Mouse (Mus musculus) Patski (cell line): ENCODE measurements around the gene Bcl2l13. TPM values are rescaled to one million over a fixed set of nuclear protein-coding genes. Genes with fewer than 3 reads are reported as not detected.
"Not testable (repeated sequence)": the region's sequence is repeated elsewhere in the genome, so short reads cannot be mapped to it uniquely, and the experiment has no call there.

Source experiments
- ATAC-seq: fragments of 100-300 bp; one replicate; pipeline ENCODE4 v1.8.0; 2021
- CTCF ChIA-PET: fragments of 350-600 bp; sonication (Branson Sonifier 250); formaldehyde crosslinking; loops from one replicate; lab custom pipeline; 2022; ENCODE audit warnings: inconsistent platforms; lab: Charles Lee
- POLR2A ChIA-PET: fragments of 350-600 bp; sonication (Branson Sonifier 250); formaldehyde crosslinking; loops from one replicate; lab custom pipeline; 2022; ENCODE audit warnings: antibody characterized with exemption, inconsistent platforms; lab: Charles Lee
- DNase-seq: peaks from one replicate; pipeline ENCODE4 v3.0.0-alpha.2; 2011; ENCODE audit warnings: low read depth, low spot score
- H3K27me3 ChIP-seq: fragments of 371-371 bp; one replicate; pipeline ENCODE4 v1.5.1; 2021
- CTCF ChIP-seq: fragments of 100-300 bp; IDR thresholded peaks from one replicate; pipeline ENCODE4 v1.5.1; 2021
- in situ Hi-C: fragments of 300-500 bp; cut with MboI; formaldehyde crosslinking; loops from 3 replicates; pipeline ENCODE4 v1.11.1; 2018; ENCODE audit warnings: low pct_unique_long_range_greater_than_20kb, mixed read lengths
- polyA plus RNA-seq: library from polyadenylated mRNA; unstranded; gene quantifications from one replicate; pipeline ENCODE4 v1.2.3, GENCODE M21; 2021

The Bcl2l13 gene
- polyA plus RNA-seq, 1 experiment from 2014 or later: 30.6 TPM

DNA sequence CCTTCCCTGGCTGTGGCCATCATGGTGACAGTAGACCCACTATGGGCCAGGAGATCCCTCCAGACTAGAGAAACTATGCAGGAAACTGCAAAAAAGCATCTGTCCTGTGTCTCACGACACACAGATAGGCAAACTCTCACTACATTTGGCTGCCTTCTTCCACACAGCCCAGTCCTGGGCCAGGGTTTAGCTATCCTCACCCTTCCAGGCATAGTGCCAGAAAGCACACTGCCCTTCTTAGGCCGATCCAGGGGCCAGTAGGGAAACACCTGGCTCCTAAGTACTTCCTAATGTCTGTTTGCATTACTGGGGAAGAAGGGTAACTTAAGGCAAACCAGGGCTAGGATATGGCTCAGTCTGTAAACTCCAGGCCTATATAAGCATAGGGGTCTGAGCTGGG, 76.9 kb downstream of the Bcl2l13 start:
- ATAC-seq (no peak), DNase-seq (no peak)
- POLR2A ChIA-PET: no interaction called here
- no peaks in the 10 kb centered on the region for H3K27me3 ChIP-seq
- in situ Hi-C loops: no loop called here
- no peak for TF ChIP-seq CTCF
- CTCF ChIA-PET: no interaction called here

DNA sequence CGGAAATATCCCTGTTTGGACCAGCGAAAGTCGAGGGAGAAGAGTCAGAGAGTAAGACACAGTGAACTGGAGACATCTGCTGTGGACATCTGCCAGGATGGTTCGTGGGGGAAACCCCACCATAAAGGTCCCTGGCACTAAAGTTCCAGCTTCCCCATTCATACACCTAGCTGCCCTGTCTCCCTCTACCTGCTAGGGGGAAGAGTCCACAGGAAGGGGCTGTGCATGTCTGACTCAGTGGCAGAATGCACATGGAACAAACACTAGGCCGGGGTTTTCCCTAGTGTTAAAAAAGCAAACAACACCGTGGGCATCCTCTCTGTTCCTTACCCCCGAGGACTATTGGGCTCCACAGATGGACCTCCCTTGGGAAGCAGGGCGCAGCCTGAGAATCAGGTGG, 77.8 kb downstream of the Bcl2l13 start:
- no peak for DNase-seq
- in situ Hi-C loops: no loop called here
- no peaks in the 10 kb centered on the region for H3K27me3 ChIP-seq
- no peak for ATAC-seq
- CTCF ChIA-PET: no interaction called here
- no peak for TF ChIP-seq CTCF
- POLR2A ChIA-PET: no interaction called here

DNA sequence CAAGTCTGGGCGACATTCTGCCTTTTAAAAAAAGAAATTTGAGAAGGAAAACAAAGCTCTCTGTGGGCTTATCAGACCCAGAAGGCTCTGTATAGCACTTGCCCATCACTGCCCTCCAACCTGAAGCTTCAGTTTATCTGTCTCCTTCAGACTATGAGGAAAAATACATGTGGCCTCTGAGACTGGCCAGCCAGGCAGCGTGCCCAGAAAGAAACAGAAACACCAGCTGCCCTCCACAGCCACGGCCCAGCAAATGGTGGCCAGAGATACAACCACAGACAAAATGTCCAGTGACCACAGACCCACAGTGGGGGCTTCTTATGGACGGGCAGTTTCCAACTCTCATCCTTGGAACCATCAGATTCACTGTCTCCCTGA, 78.5 kb downstream of the Bcl2l13 start:
- DNase-seq (no peak), ATAC-seq (no peak)
- no peaks in the 10 kb centered on the region for H3K27me3 ChIP-seq
- POLR2A ChIA-PET: interaction anchor here (0.6 kb wide), 1 partner anchor 131 kb away, joined by 3 read pairs; no protein-coding TSS in a partner anchor
- CTCF ChIA-PET: interaction anchor here (1.1 to 1.9 kb wide), 4 partner anchors 8 to 264 kb away, joined by 3 to 5 read pairs (median 3); no protein-coding TSS in a partner anchor
- in situ Hi-C loops: no loop called here
- TF ChIP-seq CTCF: no peak

DNA sequence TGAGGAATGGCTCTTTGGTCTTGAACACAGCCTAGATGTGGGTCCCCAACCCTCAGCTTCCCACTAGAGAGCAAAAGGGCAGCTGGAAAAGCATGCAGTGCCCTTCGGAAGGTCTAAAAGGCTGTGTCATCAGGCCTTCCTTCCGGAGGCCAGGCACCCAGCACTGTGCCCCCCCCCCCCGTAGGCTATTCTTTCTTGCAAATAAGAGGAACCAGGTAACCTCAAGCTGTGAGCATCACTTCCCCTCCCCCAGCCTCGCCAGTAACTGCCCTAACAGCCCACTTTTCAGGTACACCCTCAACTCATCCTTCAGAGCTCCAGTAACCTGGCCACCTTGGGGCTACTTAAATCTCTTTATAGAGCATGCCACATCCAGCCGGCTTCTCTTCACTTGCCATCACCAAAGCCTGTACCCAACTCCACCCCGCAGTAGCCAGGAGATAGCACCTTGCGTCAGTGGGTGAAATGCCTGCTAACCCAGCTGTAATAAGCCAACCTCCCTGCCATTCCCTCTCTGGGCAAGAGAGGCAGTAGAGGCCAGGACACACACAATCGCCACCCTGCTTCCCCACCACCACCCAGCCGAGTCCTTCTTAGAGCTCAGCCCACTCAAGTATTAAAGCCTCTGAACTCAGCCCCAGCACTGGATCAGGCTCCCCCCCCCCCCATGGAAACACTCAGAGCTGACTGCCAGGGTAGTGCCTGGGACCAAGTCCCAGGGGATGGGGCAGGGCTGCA, 79.1 kb downstream of the Bcl2l13 start:
- ChIA-PET CTCF (interaction anchor here (1.0 to 1.9 kb wide), 6 partner anchors 9 to 263 kb away, joined by 3 to 8 read pairs (median 4); no protein-coding TSS in a partner anchor), POLR2A (interaction anchor here (0.6 kb wide), 1 partner anchor 131 kb away, joined by 3 read pairs; no protein-coding TSS in a partner anchor)
- H3K27me3 ChIP-seq: no peaks in the 10 kb centered on the region
- no peak for TF ChIP-seq CTCF
- peak; percentile 41 for ATAC-seq
- DNase-seq: no peak
- in situ Hi-C loops: no loop called here

DNA sequence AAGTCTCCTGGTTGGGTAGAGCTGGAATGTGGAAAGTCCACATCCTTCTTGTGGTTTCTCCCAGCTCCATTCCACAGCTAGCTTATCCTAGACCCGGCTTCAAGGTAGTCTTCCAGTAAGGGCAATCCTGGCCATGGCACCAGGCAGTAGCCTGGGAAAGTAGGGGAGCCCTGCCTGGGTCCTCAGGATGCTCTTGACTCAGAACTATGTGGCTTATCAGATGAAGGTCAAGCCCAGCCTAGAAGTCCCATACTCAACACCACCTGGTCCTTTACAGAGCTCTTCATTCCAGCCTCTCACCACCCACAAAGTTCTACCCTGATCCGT, 79.6 kb downstream of the Bcl2l13 start:
- no peaks in the 10 kb centered on the region for H3K27me3 ChIP-seq
- peak; percentile 56 for ATAC-seq
- in situ Hi-C loops: no loop called here
- TF ChIP-seq CTCF: no peak
- ChIA-PET POLR2A (interaction anchor here (1.3 kb wide), 1 partner anchor 12 kb away, joined by 5 read pairs; no protein-coding TSS in a partner anchor), CTCF (interaction anchor here (1.0 to 1.9 kb wide), 6 partner anchors 9 to 263 kb away, joined by 3 to 8 read pairs (median 4); no protein-coding TSS in a partner anchor)
- no peak for DNase-seq

DNA sequence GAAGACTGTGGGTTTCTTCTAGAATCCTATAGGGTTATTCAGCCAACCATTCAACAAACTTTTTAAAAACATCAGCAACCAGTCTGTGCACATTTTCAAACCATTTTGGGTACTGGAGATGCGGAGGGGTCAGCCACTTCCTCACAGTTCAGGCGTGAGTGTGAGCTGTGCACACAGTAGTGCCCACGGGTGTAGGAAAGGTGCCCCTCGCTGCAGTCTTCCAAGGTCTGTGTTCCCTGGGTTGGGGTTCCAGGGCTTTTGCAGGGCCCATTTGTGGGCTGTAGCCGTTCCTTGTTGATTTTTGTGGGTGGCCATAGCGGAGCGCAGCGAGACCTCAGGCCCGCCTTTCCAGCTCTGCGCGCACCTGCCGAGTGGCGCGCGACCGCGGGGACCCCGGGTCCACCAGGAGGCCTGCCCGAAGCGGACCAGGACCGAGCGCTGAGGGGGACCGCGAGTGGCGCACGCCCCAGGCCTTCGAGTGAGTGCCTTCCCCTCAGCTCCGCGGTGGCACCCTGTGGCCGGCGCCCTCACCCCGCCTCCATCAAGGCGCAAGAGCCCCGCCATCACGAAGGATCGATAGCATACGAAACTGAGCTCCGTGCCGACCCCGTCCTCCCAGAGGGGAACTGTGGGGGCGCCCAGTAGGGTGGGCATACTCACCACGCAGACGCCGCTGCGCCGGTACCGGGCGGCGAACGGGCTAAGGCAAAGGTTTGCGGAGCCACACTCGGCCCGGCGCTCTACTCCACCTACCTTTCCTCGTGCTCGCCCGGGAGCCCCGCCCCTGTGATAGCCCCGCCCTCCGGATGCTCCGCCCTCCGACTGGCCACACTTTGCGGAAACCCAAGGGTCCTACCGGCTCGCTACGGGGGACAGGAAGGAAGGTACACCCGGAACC, 80.3 kb downstream of the Bcl2l13 start, which contains the start of gene Bid:
Gene Bid, minus strand, starts transcription at position 780 of the 898 bp plus-strand sequence.
- no peak for TF ChIP-seq CTCF
- in situ Hi-C loops: no loop called here
- DNase-seq: no peak
- CTCF ChIA-PET: interaction anchor here (1.0 to 1.9 kb wide), 4 partner anchors 10 to 56 kb away, joined by 3 to 8 read pairs (median 4); no protein-coding TSS in a partner anchor
- POLR2A ChIA-PET: interaction anchor here (1.3 kb wide), 1 partner anchor 13 kb away, joined by 5 read pairs; no protein-coding TSS in a partner anchor
- H3K27me3 ChIP-seq: no peaks in the 10 kb centered on the region
- peak; percentile 81 for ATAC-seq

DNA sequence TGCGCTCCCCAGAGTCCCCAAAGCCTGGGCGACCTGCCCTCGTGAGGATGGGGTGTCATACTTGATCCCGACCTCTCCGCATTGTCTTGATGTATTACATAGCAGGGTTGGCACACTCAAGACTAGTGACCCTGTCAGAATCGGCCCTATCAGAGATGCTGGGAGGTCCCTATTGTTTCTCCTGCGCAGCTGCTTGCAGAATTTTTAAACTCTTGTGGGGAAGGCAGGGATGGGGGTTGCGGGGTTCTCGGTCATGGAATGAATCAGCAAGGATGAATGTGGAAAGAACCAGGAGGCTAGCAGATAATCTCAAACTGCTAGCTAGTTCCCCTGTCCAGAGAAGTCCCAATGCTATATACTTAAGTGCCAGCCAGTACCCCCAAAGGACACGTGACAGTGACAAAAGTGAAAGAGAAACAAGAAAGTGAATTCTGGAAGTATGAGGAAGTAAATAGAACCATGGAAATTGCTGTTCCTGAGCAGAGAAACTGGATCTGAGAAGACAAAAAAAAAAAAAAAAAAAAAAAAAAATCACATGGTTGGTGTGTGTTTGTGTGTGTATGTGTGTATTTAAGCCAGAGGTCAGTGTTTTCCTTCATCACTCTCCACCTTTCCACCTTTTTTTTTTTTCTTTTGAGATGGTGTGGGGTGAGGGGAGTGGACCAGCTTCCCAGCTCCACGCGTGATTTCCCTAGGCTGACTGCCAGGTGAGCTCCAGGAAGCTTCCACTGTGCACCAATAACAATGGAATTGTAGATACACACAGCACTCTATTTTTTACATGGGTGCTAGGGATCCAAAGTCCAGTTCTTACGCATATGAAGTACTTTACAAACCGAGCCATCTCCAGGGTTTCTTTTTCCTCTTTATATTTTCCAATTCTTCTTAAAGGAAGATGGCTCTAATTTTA, 81.2 kb downstream of the Bcl2l13 start:
- CTCF ChIA-PET, H3K27me3 ChIP-seq, DNase-seq, in situ Hi-C loops: not testable (repeated sequence)
- ATAC-seq: peak; percentile 48
- POLR2A ChIA-PET: interaction anchor here (0.6 to 1.3 kb wide), 2 partner anchors 14 kb away, joined by 3 to 5 read pairs; no protein-coding TSS in a partner anchor

DNA sequence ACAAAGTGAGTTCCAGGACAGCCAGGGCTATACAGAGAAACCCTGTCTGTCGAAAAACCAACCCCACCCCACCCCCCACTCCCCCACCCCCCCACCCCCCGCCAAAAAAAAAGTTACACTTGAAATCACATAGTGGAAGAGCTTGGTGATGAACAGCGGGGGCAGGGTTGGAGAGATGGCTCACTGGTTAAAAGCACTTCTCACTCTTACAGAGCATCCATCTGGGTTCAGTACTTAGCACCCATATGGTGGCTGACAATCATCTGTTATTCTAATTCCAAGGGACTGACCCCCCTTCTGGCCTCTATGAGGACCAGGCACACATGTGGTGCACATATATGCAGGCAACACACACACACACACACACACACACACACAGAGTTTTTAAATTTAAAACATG, 82.0 kb downstream of the Bcl2l13 start:
- H3K27me3 ChIP-seq: no peaks in the 10 kb centered on the region
- in situ Hi-C loops: no loop called here
- POLR2A ChIA-PET: no interaction called here
- ATAC-seq (no peak), DNase-seq (no peak)
- no peak for TF ChIP-seq CTCF
- CTCF ChIA-PET: no interaction called here

DNA sequence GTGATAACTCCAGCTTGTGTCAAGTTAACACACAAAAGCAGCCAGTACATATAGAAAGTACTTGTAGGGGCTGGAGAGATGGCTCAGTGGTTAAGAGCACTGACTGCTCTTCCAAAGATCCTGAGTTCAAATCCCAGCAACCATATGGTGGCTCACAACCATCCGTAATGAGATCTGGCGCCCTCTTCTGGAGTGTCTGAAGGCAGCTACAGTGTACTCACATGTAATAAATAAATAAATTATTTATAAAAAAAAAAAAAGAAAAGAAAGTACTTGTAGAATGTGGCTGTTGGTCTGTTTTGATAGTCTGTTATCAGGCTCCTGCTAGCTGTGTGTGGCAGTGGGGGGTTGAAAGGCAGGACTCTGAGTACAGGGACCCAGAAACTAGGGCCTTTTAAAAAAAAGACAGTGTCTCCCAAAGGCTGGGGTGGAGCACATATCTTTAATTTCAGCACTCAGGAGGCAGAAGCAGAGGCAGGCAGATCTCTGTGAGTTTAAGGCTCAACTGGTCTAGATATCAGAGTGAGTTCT, 88.8 kb downstream of the Bcl2l13 start:
- ATAC-seq, H3K27me3 ChIP-seq, POLR2A ChIA-PET, in situ Hi-C loops, DNase-seq: not testable (repeated sequence)
- CTCF ChIA-PET: interaction anchor here (1.8 kb wide), 1 partner anchor 11 kb away, joined by 6 read pairs; no protein-coding TSS in a partner anchor
